Mouse (Mus musculus): ENCODE measurements around the gene Bex4. TPM values are rescaled to one million over a fixed set of nuclear protein-coding genes. Genes with fewer than 3 reads are reported as not detected.
A peak's percentile ranks its signal among the peaks of the same experiment; 100 is the strongest.

The Bex4 gene
- polyA plus RNA-seq, 1 experiment from 2014 or later = 137 TPM

GRCm38 (mm10) chrX:136172118-136172551, 33.3 kb downstream of the Bex4 start, which contains the start of gene Tceal8:
TSS of gene Tceal8 (minus strand) at chrX:136172342.
- Histone ChIP-seq H3K36me3 (ENCODE audit: control insufficient read depth, insufficient read depth) (no peaks in the 10 kb centered on the region), H3K4me3 (ENCODE audit: low read length) (peak within 1 kb of the TSS; percentile 65), H3K4me2 (ENCODE audit: low read depth, low read length) (peak within 1 kb of the TSS; percentile 70), H3K27ac (ENCODE audit: low read length) (peak within 1 kb of the TSS; percentile 90), H3K9me3 (replicated peaks; ENCODE audit: control insufficient read depth, low read length) (no peaks in the 10 kb centered on the region), H3K4me1 (ENCODE audit: control insufficient read depth, insufficient read depth, low read length) (peaks cover 3% of the 10 kb centered on the region; the same call in 1 of the 2 replicates), H3K9ac (ENCODE audit: low read length) (peak within 1 kb of the TSS; percentile 79), H3K27me3 (ENCODE audit: control insufficient read depth, insufficient read depth, low read length) (no peaks in the 10 kb centered on the region)
- 19% methylated on average over 10 of the region's 10 CpGs for WGBS
- ATAC-seq (replicated peaks; ENCODE audit: extremely low read depth, insufficient read depth, low FRiP score) = peak; percentile 94

- no peaks in the 10 kb centered on the region for H3K9me3 ChIP-seq (replicated peaks; ENCODE audit: control insufficient read depth, low read length)
- H3K4me2 ChIP-seq (ENCODE audit: low read depth, low read length) = peak overlapping the region; percentile 57
- peak overlapping the region; percentile 65 for H3K4me3 ChIP-seq (ENCODE audit: low read length)
- peak overlapping the region; percentile 90 for H3K27ac ChIP-seq (ENCODE audit: low read length)
- no peak for ATAC-seq (replicated peaks; ENCODE audit: extremely low read depth, insufficient read depth, low FRiP score)
- H3K9ac ChIP-seq (ENCODE audit: low read length) = peak overlapping the region; percentile 60
- H3K36me3 ChIP-seq (ENCODE audit: control insufficient read depth, insufficient read depth) = no peaks in the 10 kb centered on the region
- H3K27me3 ChIP-seq (ENCODE audit: control insufficient read depth, insufficient read depth, low read length) = no peaks in the 10 kb centered on the region
- 25% methylated on average over 10 of the region's 10 CpGs for WGBS
- peaks cover 3% of the 10 kb centered on the region; the same call in 1 of the 2 replicates for H3K4me1 ChIP-seq (ENCODE audit: control insufficient read depth, insufficient read depth, low read length)
These were observed 34.0 kb downstream of the Bex4 start for GRCm38 (mm10) chrX:136172786-136173185.

- Histone ChIP-seq H3K27ac (ENCODE audit: low read length) (no peak overlapping the region), H3K27me3 (ENCODE audit: control insufficient read depth, insufficient read depth, low read length) (no peaks in the 10 kb centered on the region), H3K9ac (ENCODE audit: low read length) (no peak overlapping the region), H3K9me3 (replicated peaks; ENCODE audit: control insufficient read depth, low read length) (no peaks in the 10 kb centered on the region), H3K4me1 (ENCODE audit: control insufficient read depth, insufficient read depth, low read length) (no peaks in the 10 kb centered on the region), H3K4me3 (ENCODE audit: low read length) (no peak overlapping the region), H3K4me2 (ENCODE audit: low read depth, low read length) (no peak overlapping the region), H3K36me3 (ENCODE audit: control insufficient read depth, insufficient read depth) (no peaks in the 10 kb centered on the region)
- WGBS = 35% methylated on average over 11 of the region's 11 CpGs
- ATAC-seq (replicated peaks; ENCODE audit: extremely low read depth, insufficient read depth, low FRiP score) = no peak
These were observed 42.2 kb downstream of the Bex4 start for GRCm38 (mm10) chrX:136180897-136181553.

GRCm38 (mm10) chrX:136183107-136183506, 44.3 kb downstream of the Bex4 start:
- Histone ChIP-seq H3K36me3 (ENCODE audit: control insufficient read depth, insufficient read depth) (no peaks in the 10 kb centered on the region), H3K9ac (ENCODE audit: low read length) (no peak overlapping the region), H3K27ac (ENCODE audit: low read length) (no peak overlapping the region), H3K27me3 (ENCODE audit: control insufficient read depth, insufficient read depth, low read length) (no peaks in the 10 kb centered on the region), H3K9me3 (replicated peaks; ENCODE audit: control insufficient read depth, low read length) (no peaks in the 10 kb centered on the region), H3K4me1 (ENCODE audit: control insufficient read depth, insufficient read depth, low read length) (no peaks in the 10 kb centered on the region), H3K4me2 (ENCODE audit: low read depth, low read length) (no peak overlapping the region), H3K4me3 (ENCODE audit: low read length) (no peak overlapping the region)
- no peak for ATAC-seq (replicated peaks; ENCODE audit: extremely low read depth, insufficient read depth, low FRiP score)
- WGBS = 85% methylated on average over 1 of the region's 1 CpGs

Small RNA genes lying within 50 kb of the gene (microRNA-seq; reads per million reads assigned to microRNA genes)
- gene Mir6383 = not detected

Other genes starting within 250 kb of the Bex4 start
- gene Arxes2, start 145.2 kb upstream of the Bex4 start, polyA plus RNA-seq (2015; fragmentation: Nextera tagmentation; extraction: Ambion mirVana) = 51.8 and 62.1 TPM in 2 replicates
- 18.6 and 19.1 TPM in 2 replicates for gene Arxes1, start 105.6 kb upstream of the Bex4 start, polyA plus RNA-seq (2015; fragmentation: Nextera tagmentation; extraction: Ambion mirVana)
- gene Bex2, start 70.8 kb upstream of the Bex4 start, polyA plus RNA-seq (2015; fragmentation: Nextera tagmentation; extraction: Ambion mirVana) = 15.1 and 16.0 TPM in 2 replicates
- gene Nxf3, start 53.7 kb upstream of the Bex4 start, polyA plus RNA-seq (2015; fragmentation: Nextera tagmentation; extraction: Ambion mirVana) = 0.17 and 0.20 TPM in 2 replicates
- gene Tceal8, start 33.3 kb downstream of the Bex4 start, polyA plus RNA-seq (2015; fragmentation: Nextera tagmentation; extraction: Ambion mirVana) = 219 and 258 TPM in 2 replicates
- 14.7 and 16.4 TPM in 2 replicates for gene Tceal5, start 64.9 kb downstream of the Bex4 start, polyA plus RNA-seq (2015; fragmentation: Nextera tagmentation; extraction: Ambion mirVana)
- gene Tceal7, start 75.8 kb downstream of the Bex4 start, polyA plus RNA-seq (2015; fragmentation: Nextera tagmentation; extraction: Ambion mirVana) = 17.5 and 23.9 TPM in 2 replicates
- gene Bex1, start 76.5 kb downstream of the Bex4 start, polyA plus RNA-seq (2015; fragmentation: Nextera tagmentation; extraction: Ambion mirVana) = 225 TPM in 2 replicates
- gene Tceal9, start 106.1 kb downstream of the Bex4 start, polyA plus RNA-seq (2015; fragmentation: Nextera tagmentation; extraction: Ambion mirVana) = 360 and 405 TPM in 2 replicates
- gene Bex3, start 131.3 kb downstream of the Bex4 start, polyA plus RNA-seq (2015; fragmentation: Nextera tagmentation; extraction: Ambion mirVana) = 372 and 400 TPM in 2 replicates